In genomic region chr9:56635498-56636121, GRCm38 (mm10) we compare ENCODE assay signal across 8 mouse cellular contexts.
DNase-seq lines count a peak whose midpoint lies in the region; ATAC-seq and TF ChIP-seq lines count a peak whose summit lies in the region.

No protein-coding gene starts in this region.

- no peaks in the 10 kb centered on the region for H3K36me3 ChIP-seq in forebrain, embryonic 11.5 days (ENCODE audit: control insufficient read depth, insufficient read depth, low read length)
- no peaks in the 10 kb centered on the region for H3K36me3 ChIP-seq in stomach, embryonic 15.5 days

- H3K27me3 ChIP-seq in forebrain, embryonic 11.5 days (ENCODE audit: control insufficient read depth, insufficient read depth, low read length) = peaks cover 44% of the 10 kb centered on the region
- H3K27me3 ChIP-seq in stomach, embryonic 15.5 days (replicated peaks) = peaks cover 49% of the 10 kb centered on the region

- intact Hi-C loops in heart, postnatal 36 days (cut with DNase I) = loop anchor here (2.0 to 10.0 kb wide), 6 partner anchors 87 to 423 kb away; partner anchors contain the start of genes Hmg20a and Peak1

- H3K9ac ChIP-seq in forebrain, embryonic 11.5 days (ENCODE audit: low read length) = peak overlapping the region; percentile 70
- H3K9ac ChIP-seq in stomach, embryonic 15.5 days = peak overlapping the region; percentile 52

- peak; percentile 61 for ATAC-seq in forebrain, embryonic 11.5 days (replicated peaks; ENCODE audit: low FRiP score)
- peak; percentile 50 for ATAC-seq in stomach, embryonic 15.5 days (ENCODE audit: insufficient read depth, low FRiP score, low read depth)

- peak; percentile 52 to 76 for DNase-seq in adrenal gland, adult (ENCODE audit: inconsistent age in 2 of 2, low spot score in 1 of 2)
- no peak for DNase-seq in adrenal gland, postnatal 4 days (ENCODE audit: low spot score in 2 of 2)
- peak; percentile 88 for DNase-seq in brain, embryonic 14.5 days (ENCODE audit: low read depth)
- peak; percentile 83 for DNase-seq in forebrain, embryonic 11.5 days (ENCODE audit: low spot score)
- DNase-seq in heart, postnatal 36 days = peak; percentile 29 to 49
- peak; percentile 52 to 66 for DNase-seq in layer of hippocampus, postnatal 25 days (ENCODE audit: extremely low spot score in 1 of 2, low spot score in 1 of 2)
- peak; percentile 20 for DNase-seq in lung, postnatal 14 days

- TF ChIP-seq POLR2A in brain, embryonic 14.5 days (IDR thresholded peaks at IDR 0.05; ENCODE audit: borderline replicate concordance, extremely low read depth, insufficient read depth, insufficient read length, poor library complexity, severe bottlenecking) = no peak

- WGBS in forebrain, embryonic 11.5 days = 0% methylated on average over 42 of the region's 68 CpGs
- WGBS in stomach, embryonic 15.5 days = under 1% methylated on average over 62 of the region's 68 CpGs

- H3K4me2 ChIP-seq in forebrain, embryonic 11.5 days (ENCODE audit: low read depth, low read length, severe bottlenecking) = peak overlapping the region; percentile 100
- peak overlapping the region; percentile 99 for H3K4me2 ChIP-seq in stomach, embryonic 15.5 days

- peak overlapping the region; percentile 61 for H3K4me3 ChIP-seq in forebrain, embryonic 11.5 days (ENCODE audit: low read depth, low read length)
- H3K4me3 ChIP-seq in stomach, embryonic 15.5 days (replicated peaks) = peak overlapping the region; percentile 73

- H3K27ac ChIP-seq in forebrain, embryonic 11.5 days (ENCODE audit: low read depth, low read length) = no peak overlapping the region
- no peak overlapping the region; the same call in 1 of the 2 replicates for H3K27ac ChIP-seq in stomach, embryonic 15.5 days

- no peak for TF ChIP-seq CTCF in brain, embryonic 14.5 days (IDR thresholded peaks at IDR 0.05; ENCODE audit: borderline replicate concordance, extremely low read depth, insufficient read depth, insufficient read length)

- no peaks in the 10 kb centered on the region for H3K9me3 ChIP-seq in forebrain, embryonic 11.5 days (ENCODE audit: control insufficient read depth, low read length)
- H3K9me3 ChIP-seq in stomach, embryonic 15.5 days = no peaks in the 10 kb centered on the region

- H3K4me1 ChIP-seq in forebrain, embryonic 11.5 days (replicated peaks; ENCODE audit: control insufficient read depth, insufficient read depth, low read length) = peaks cover 2% of the 10 kb centered on the region; the same call in 1 of the 2 replicates
- peaks cover 23% of the 10 kb centered on the region for H3K4me1 ChIP-seq in stomach, embryonic 15.5 days

Comparison
In these comparisons a context has a peak if more than half of its experiments do, and no peak if none do; other contexts are left out.
1. DNase-seq: peak in adrenal gland, adult (2 of 2), brain, embryonic 14.5 days (single experiment), forebrain, embryonic 11.5 days (single experiment), heart, postnatal 36 days (2 of 2), layer of hippocampus, postnatal 25 days (2 of 2) and lung, postnatal 14 days (single experiment); none in adrenal gland, postnatal 4 days (0 of 2).